Mouse (Mus musculus) forebrain, embryonic 11.5 days (tissue): ENCODE measurements at regions not wholly inside any gene's neighbourhood (a gene's known extent, or its start where the extent isn't known, plus 50 kb on each side); places are given as distances from the start of the nearest gene placed in this dataset.
A peak's percentile ranks its signal among the peaks of the same experiment; 100 is the strongest.

ENCODE experiments used
- ATAC-seq: fragments of 200-750 bp; cut with Nextera tagmentation; replicated peaks from 2 replicates; pipeline ENCODE4 v1.8.0; 2017; ENCODE audit warnings: moderate TSS enrichment; ENCODE audit not compliant: low FRiP score
- DNase-seq: peaks from one replicate; pipeline ENCODE4 v3.0.0-alpha.2; 2017; ENCODE audit warnings: low spot score
- H3K27ac ChIP-seq: fragments of 300-500 bp; sonication (generic); 2 replicates; pipeline ENCODE4 v1.5.1; 2014; ENCODE audit warnings: low read depth, low read length
- H3K27me3 ChIP-seq: fragments of 300-500 bp; sonication (generic); 2 replicates; pipeline ENCODE4 v1.6.1; 2014; ENCODE audit warnings: mild to moderate bottlenecking, low read length, mixed read lengths; ENCODE audit not compliant: control insufficient read depth, insufficient read depth
- H3K36me3 ChIP-seq: fragments of 300-500 bp; sonication (generic); 2 replicates; pipeline ENCODE4 v1.6.1; 2014; ENCODE audit warnings: mild to moderate bottlenecking, low read length, moderate library complexity, mixed read lengths; ENCODE audit not compliant: control insufficient read depth, insufficient read depth
- H3K4me1 ChIP-seq: fragments of 300-500 bp; sonication (generic); replicated peaks from 2 replicates; pipeline ENCODE4 v1.6.1; 2014; ENCODE audit warnings: low read length, mixed read lengths; ENCODE audit not compliant: control insufficient read depth, insufficient read depth
- H3K4me2 ChIP-seq: fragments of 300-500 bp; sonication (generic); 2 replicates; pipeline ENCODE4 v1.6.1; 2014; ENCODE audit warnings: low read depth, mild to moderate bottlenecking, low read length, moderate library complexity, mixed read lengths; ENCODE audit not compliant: severe bottlenecking
- H3K4me3 ChIP-seq: fragments of 300-500 bp; sonication (generic); 2 replicates; pipeline ENCODE4 v1.5.1; 2014; ENCODE audit warnings: low read depth, low read length
- H3K9ac ChIP-seq: fragments of 300-500 bp; sonication (generic); 2 replicates; pipeline ENCODE4 v1.6.1; 2014; ENCODE audit warnings: low read length
- H3K9me3 ChIP-seq: fragments of 300-500 bp; sonication (generic); 2 replicates; pipeline ENCODE4 v1.6.1; 2016; ENCODE audit warnings: low read length, mixed read lengths; ENCODE audit not compliant: control insufficient read depth
- WGBS: fragments of 180-500 bp; shearing (Covaris S2); extraction: QIAGEN DNeasy Blood & Tissue Kit; methylation state at CpG from one replicate; pipeline ENCODE4 v1.1.7; 2014; 5-methylcytosine and 5-hydroxymethylcytosine counted together

- Histone ChIP-seq H3K4me1 (no peaks in the 10 kb centered on the region), H3K27ac (no peak overlapping the region), H3K4me3 (no peak overlapping the region), H3K9ac (no peak overlapping the region), H3K27me3 (no peaks in the 10 kb centered on the region), H3K36me3 (no peaks in the 10 kb centered on the region), H3K4me2 (no peak overlapping the region), H3K9me3 (no peaks in the 10 kb centered on the region; the same call in 1 of the 2 replicates)
- 89% methylated on average over 7 of the region's 7 CpGs for WGBS
- ATAC-seq, result no peak
- DNase-seq, result no peak
Observed at GRCm38 (mm10) chr6:135433753-135434152, 71.4 kb downstream of the Emp1 start.

DNA sequence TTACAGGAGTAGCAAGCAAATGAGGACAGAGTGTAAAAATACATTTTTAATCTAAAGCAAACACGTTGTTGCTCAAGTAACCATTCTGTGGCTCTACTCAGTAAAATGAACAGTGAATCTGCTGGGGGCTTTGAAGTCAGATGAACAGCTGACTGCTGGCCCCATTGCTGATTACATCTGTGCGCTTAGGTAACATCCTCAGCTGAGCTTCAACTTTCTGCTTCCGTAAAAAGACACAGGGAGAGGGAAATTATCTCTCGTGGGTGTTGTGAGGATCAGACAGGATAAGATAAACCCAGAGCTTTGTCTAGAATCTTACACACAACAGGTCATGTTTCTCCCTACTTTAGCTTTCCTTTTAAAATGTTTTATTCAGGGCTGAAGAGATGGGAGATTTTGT is 74.0 kb downstream of the Emp1 start:
- H3K36me3 ChIP-seq, result no peaks in the 10 kb centered on the region
- no peak overlapping the region for H3K4me2 ChIP-seq
- no peak overlapping the region for H3K27ac ChIP-seq
- ATAC-seq (no peak), DNase-seq (no peak)
- 90% methylated on average over 4 of the region's 4 CpGs for WGBS
- H3K9me3 ChIP-seq, result no peaks in the 10 kb centered on the region; the same call in 1 of the 2 replicates
- no peaks in the 10 kb centered on the region for H3K27me3 ChIP-seq
- H3K4me1 ChIP-seq, result peaks cover 1% of the 10 kb centered on the region
- no peak overlapping the region for H3K4me3 ChIP-seq
- H3K9ac ChIP-seq, result no peak overlapping the region

- Histone ChIP-seq H3K4me1 (peaks cover 3% of the 10 kb centered on the region), H3K27ac (no peak overlapping the region), H3K36me3 (no peaks in the 10 kb centered on the region), H3K27me3 (no peaks in the 10 kb centered on the region), H3K4me2 (no peak overlapping the region), H3K9ac (no peak overlapping the region), H3K9me3 (no peaks in the 10 kb centered on the region; the same call in 1 of the 2 replicates), H3K4me3 (no peak overlapping the region)
- no peak for DNase-seq
- WGBS, result 90% methylated on average over 3 of the region's 3 CpGs
- no peak for ATAC-seq
Observed at GRCm38 (mm10) chr6:135438271-135438670, 75.9 kb downstream of the Emp1 start.

DNA sequence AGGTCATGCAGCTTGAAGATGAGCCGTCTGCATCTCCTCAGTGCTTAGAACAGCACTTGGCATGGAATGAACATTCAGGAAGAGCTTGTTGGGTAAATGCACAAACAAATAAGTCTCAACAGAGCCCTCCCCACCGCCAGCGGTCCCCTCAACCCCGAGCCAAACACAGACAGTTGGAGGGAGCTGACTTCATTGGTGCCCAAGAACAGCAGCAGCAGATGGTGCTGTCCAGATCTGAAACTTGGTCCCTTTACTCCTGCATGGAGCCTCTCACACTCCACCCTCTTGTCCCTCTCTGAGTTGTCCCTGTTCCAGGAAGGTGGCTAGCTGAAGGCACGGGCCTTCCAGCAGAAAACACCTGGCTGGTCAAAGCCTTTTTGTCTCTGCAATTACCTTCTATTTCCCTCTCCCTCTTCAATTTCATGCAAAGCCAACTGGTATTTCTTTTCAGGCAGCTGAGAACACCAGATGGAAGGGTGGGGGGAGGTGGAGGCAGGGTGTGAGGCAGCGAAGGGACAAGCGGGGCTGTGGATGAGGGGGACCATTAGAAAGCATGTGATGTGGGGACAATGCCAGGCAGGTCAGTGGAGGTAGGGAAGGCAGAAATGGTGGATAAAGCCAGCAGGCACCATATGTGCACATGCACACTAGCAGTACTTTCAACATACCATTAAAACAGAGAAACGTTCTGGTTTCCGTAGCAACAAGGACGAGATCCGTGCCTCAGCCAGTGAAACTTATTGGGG is 79.0 kb downstream of the Emp1 start:
- Histone ChIP-seq H3K4me1 (peaks cover 3% of the 10 kb centered on the region), H3K9ac (no peak overlapping the region), H3K9me3 (no peaks in the 10 kb centered on the region; the same call in 1 of the 2 replicates), H3K36me3 (no peaks in the 10 kb centered on the region), H3K4me3 (no peak overlapping the region), H3K4me2 (no peak overlapping the region), H3K27ac (peak overlapping the region; percentile 7; the same call in 1 of the 2 replicates), H3K27me3 (no peaks in the 10 kb centered on the region)
- ATAC-seq (peak; percentile 52; the same call in 1 of the 2 replicates), DNase-seq (peak; percentile 53)
- 74% methylated on average over 11 of the region's 11 CpGs for WGBS

GRCm38 (mm10) chr6:135444661-135445060 is 82.3 kb downstream of the Emp1 start:
- ATAC-seq (peak; percentile 91), DNase-seq (peak; percentile 90)
- Histone ChIP-seq H3K27me3 (no peaks in the 10 kb centered on the region), H3K9me3 (no peaks in the 10 kb centered on the region), H3K9ac (0 out of 2 replicates have a peak overlapping the region, but pooled peaks have one; percentile 39), H3K27ac (no peak overlapping the region), H3K4me3 (no peak overlapping the region), H3K36me3 (no peaks in the 10 kb centered on the region), H3K4me2 (0 out of 2 replicates have a peak overlapping the region, but pooled peaks have one; percentile 29), H3K4me1 (peaks cover 3% of the 10 kb centered on the region)
- WGBS, result 5% methylated on average over 11 of the region's 11 CpGs

DNA sequence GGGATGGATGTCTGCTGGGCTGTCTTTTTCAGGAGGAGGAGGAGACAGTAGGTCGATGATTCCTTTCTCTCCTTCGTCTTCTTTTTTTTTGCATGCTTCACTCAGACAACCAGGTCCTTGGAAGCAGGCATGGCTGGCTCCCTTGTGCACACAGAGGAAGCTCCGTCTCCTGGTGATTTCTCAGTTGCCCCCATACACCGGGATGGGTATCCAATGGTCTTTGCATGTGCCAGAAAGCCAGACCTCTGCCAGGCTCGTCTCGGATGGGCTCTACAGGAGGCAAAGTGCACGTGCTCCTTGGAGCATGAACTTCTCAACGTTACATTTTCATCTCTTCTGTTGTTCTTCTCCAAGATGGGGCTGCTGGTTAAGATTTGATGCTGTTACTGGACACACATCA is 82.7 kb downstream of the Emp1 start:
- H3K4me1 ChIP-seq, result peaks cover 3% of the 10 kb centered on the region
- 0 out of 2 replicates have a peak overlapping the region, but pooled peaks have one; percentile 29 for H3K4me2 ChIP-seq
- H3K27me3 ChIP-seq, result no peaks in the 10 kb centered on the region
- no peaks in the 10 kb centered on the region for H3K9me3 ChIP-seq
- no peak overlapping the region for H3K4me3 ChIP-seq
- H3K9ac ChIP-seq, result 0 out of 2 replicates have a peak overlapping the region, but pooled peaks have one; percentile 39
- ATAC-seq (peak; percentile 29; the same call in 1 of the 2 replicates), DNase-seq (no peak)
- H3K27ac ChIP-seq, result no peak overlapping the region
- 31% methylated on average over 8 of the region's 8 CpGs for whole genome bisulfite sequencing
- no peaks in the 10 kb centered on the region for H3K36me3 ChIP-seq

GRCm38 (mm10) chr6:135447801-135448200 is 85.5 kb downstream of the Emp1 start:
- H3K9ac ChIP-seq, result no peak overlapping the region
- no peak for ATAC-seq

DNA sequence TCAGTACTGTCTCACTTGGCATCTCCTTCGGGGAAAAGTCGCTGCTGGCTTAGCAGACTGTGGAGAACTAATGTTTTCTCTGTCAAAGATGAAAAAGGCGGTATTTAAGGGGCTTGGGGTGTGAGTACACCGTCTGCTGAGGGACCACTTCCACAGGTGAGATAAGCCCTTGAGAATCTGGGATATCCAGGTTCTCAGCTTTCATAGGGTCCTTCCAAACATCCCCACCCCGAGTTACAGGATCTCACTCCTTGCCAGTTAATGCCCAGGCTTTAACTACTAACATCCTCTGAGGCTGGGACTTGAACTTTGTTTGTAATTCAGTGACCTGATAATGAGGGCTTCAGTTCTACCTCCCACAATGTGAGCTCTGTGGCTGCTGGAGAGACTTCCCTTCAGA is 86.9 kb downstream of the Emp1 start:
- no peaks in the 10 kb centered on the region for H3K27me3 ChIP-seq
- H3K4me2 ChIP-seq, result no peak overlapping the region
- H3K4me3 ChIP-seq, result no peak overlapping the region
- 92% methylated on average over 5 of the region's 5 CpGs for WGBS
- no peak overlapping the region for H3K27ac ChIP-seq
- no peaks in the 10 kb centered on the region for H3K36me3 ChIP-seq
- no peak overlapping the region for H3K9ac ChIP-seq
- H3K9me3 ChIP-seq, result no peaks in the 10 kb centered on the region
- no peaks in the 10 kb centered on the region; the same call in 1 of the 2 replicates for H3K4me1 ChIP-seq
- no peak for ATAC-seq
- no peak for DNase-seq

More at GRCm38 (mm10) chr6:135447801-135448200, 85.5 kb downstream of the Emp1 start:
- DNase-seq, result no peak
- 79% methylated on average over 2 of the region's 2 CpGs for WGBS
- Histone ChIP-seq H3K27ac (no peak overlapping the region), H3K4me2 (no peak overlapping the region), H3K27me3 (no peaks in the 10 kb centered on the region), H3K4me3 (no peak overlapping the region), H3K9me3 (no peaks in the 10 kb centered on the region), H3K36me3 (no peaks in the 10 kb centered on the region), H3K4me1 (no peaks in the 10 kb centered on the region; the same call in 1 of the 2 replicates)

DNA sequence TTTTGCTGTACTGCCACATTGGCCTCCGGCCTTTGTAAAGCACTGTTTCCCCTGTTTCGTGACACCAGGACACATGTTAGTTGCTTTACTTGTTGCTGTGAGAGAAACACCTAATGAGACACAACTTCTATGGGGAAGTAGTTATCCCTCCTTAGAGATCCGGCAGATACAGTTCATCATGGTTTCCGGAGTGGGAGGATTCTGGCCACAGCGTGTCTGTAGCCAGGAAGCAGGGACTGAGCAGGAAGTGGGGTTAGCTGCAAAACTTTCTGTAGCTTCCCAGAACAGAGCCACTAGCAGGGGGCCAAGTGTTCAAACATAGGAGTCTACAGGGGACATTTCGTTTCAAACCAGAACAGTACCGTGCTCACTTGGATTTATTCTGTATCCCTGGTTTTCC is 88.2 kb downstream of the Emp1 start:
- Histone ChIP-seq H3K27me3 (no peaks in the 10 kb centered on the region), H3K4me2 (no peak overlapping the region), H3K36me3 (no peaks in the 10 kb centered on the region), H3K4me3 (no peak overlapping the region), H3K9ac (no peak overlapping the region), H3K4me1 (no peaks in the 10 kb centered on the region), H3K27ac (no peak overlapping the region), H3K9me3 (no peaks in the 10 kb centered on the region)
- 88% methylated on average over 7 of the region's 7 CpGs for WGBS
- ATAC-seq, result no peak
- no peak for DNase-seq
